Mouse (Mus musculus) MEL (cell line): Measurements from ENCODE around the gene Rprd1b. TPM values are rescaled to one million over a fixed set of nuclear protein-coding genes. Genes with fewer than 3 reads are reported as not detected.

Experiments used
- DNase-seq: peaks from one replicate; pipeline ENCODE4 v3.0.0; 2011; ENCODE audit warnings: low read depth, low spot score
- H3K27ac ChIP-seq: 2 replicates; pipeline ENCODE4 v1.5.1; 2012; ENCODE audit warnings: low read depth, mild to moderate bottlenecking, control low read depth, low read length, moderate library complexity; ENCODE audit not compliant: control insufficient read depth
- H3K27me3 ChIP-seq, 2 experiments: fragments of 150-350 bp in 1 of 2; sonication (generic) in 1 of 2; 2 replicates each; pipeline ENCODE4 v1.6.1; 2012; ENCODE audit warnings: low read length in 2 of 2, mild to moderate bottlenecking in 2 of 2, improper control_type of control experiment in 1 of 2, moderate library complexity in 1 of 2; ENCODE audit not compliant: insufficient read depth in 2 of 2, control insufficient read depth in 1 of 2
- H3K36me3 ChIP-seq, 2 experiments: 2 replicates each; pipeline ENCODE4 v1.6.1; 2012 to 2014; ENCODE audit warnings: low read length in 2 of 2, improper control_type of control experiment in 1 of 2, inconsistent platforms in 1 of 2, mild to moderate bottlenecking in 1 of 2; ENCODE audit not compliant: insufficient read depth in 2 of 2, control insufficient read depth in 1 of 2
- H3K4me1 ChIP-seq, 2 experiments: fragments of 150-350 bp in 1 of 2; sonication (generic) in 1 of 2; 2 replicates each; pipeline ENCODE4 v1.6.1; 2012; ENCODE audit warnings: low read length in 2 of 2, improper control_type of control experiment in 1 of 2, mild to moderate bottlenecking in 1 of 2; ENCODE audit not compliant: insufficient read depth in 2 of 2, control insufficient read depth in 1 of 2
- H3K4me3 ChIP-seq, 2 experiments: fragments of 150-350 bp in 1 of 2; sonication (generic) in 1 of 2; 2 replicates each; pipeline ENCODE4 v1.5.1; 2012; ENCODE audit warnings: low read depth in 2 of 2, low read length in 2 of 2, mild to moderate bottlenecking in 2 of 2, moderate library complexity in 2 of 2, control low read depth in 1 of 2, improper control_type of control experiment in 1 of 2; ENCODE audit not compliant: control insufficient read depth in 1 of 2, insufficient read depth in 1 of 2
- H3K79me2 ChIP-seq: 2 replicates; pipeline ENCODE4 v1.6.1; 2012; ENCODE audit warnings: mild to moderate bottlenecking, low read length, moderate library complexity; ENCODE audit not compliant: control insufficient read depth, poor library complexity, insufficient read depth
- H3K9ac ChIP-seq: 2 replicates; pipeline ENCODE4 v1.6.1; 2012; ENCODE audit warnings: low read depth, mild to moderate bottlenecking, control low read depth, low read length, moderate library complexity; ENCODE audit not compliant: control insufficient read depth, poor library complexity, severe bottlenecking
- H3K9me3 ChIP-seq: fragments of 150-350 bp; sonication (generic); replicated peaks from 2 replicates; pipeline ENCODE4 v1.6.1; 2012; ENCODE audit warnings: mild to moderate bottlenecking, low read length, improper control_type of control experiment, moderate library complexity; ENCODE audit not compliant: insufficient read depth
- BHLHE40 ChIP-seq: IDR thresholded peaks from 2 replicates; pipeline ENCODE4 v1.6.1; 2012; ENCODE audit warnings: low read depth, mild to moderate bottlenecking, inconsistent platforms, low read length, improper control_type of control experiment, borderline replicate concordance
- CHD1 ChIP-seq: IDR thresholded peaks from 2 replicates; pipeline ENCODE4 v1.6.1; 2012; ENCODE audit warnings: low read depth, mild to moderate bottlenecking, inconsistent platforms, low read length, improper control_type of control experiment
- CTCF ChIP-seq, 3 experiments: IDR thresholded peaks in 2 of 3; conservative IDR thresholded peaks in 1 of 3; 2 replicates each; pipeline ENCODE4 v1.5.1; 2011 to 2012; ENCODE audit warnings: low read length in 3 of 3, low read depth in 2 of 3, mild to moderate bottlenecking in 2 of 3, improper control_type of control experiment in 1 of 3, inconsistent platforms in 1 of 3, mixed read lengths in 1 of 3, moderate library complexity in 1 of 3; ENCODE audit not compliant: control insufficient read depth in 1 of 3, insufficient read depth in 1 of 3, poor library complexity in 1 of 3, severe bottlenecking in 1 of 3
- ELF1 ChIP-seq: IDR thresholded peaks from 2 replicates; pipeline ENCODE4 v1.6.1; 2014; ENCODE audit warnings: low read depth, mild to moderate bottlenecking, inconsistent platforms, low read length, improper control_type of control experiment, moderate library complexity
- ETS1 ChIP-seq: IDR thresholded peaks from 2 replicates; pipeline ENCODE4 v1.6.1; 2012; ENCODE audit warnings: low read depth, mild to moderate bottlenecking, inconsistent platforms, low read length, improper control_type of control experiment, moderate library complexity
- JUND ChIP-seq: IDR thresholded peaks from 2 replicates; pipeline ENCODE4 v1.6.1; 2011; ENCODE audit warnings: low read depth, mild to moderate bottlenecking, improper control_type of control experiment, low read length
- MEF2A ChIP-seq: IDR thresholded peaks from 2 replicates; pipeline ENCODE4 v1.6.1; 2014; ENCODE audit warnings: low read depth, mild to moderate bottlenecking, inconsistent platforms, low read length, improper control_type of control experiment; ENCODE audit not compliant: poor library complexity, insufficient replicate concordance, severe bottlenecking; ENCODE audit errors: extremely low read depth
- MYB ChIP-seq: IDR thresholded peaks from 2 replicates; pipeline ENCODE4 v1.6.1; 2011; ENCODE audit warnings: mild to moderate bottlenecking, low read depth, low read length, improper control_type of control experiment
- MYC ChIP-seq: IDR thresholded peaks from 2 replicates; pipeline ENCODE4 v1.6.1; 2011; ENCODE audit warnings: low read depth, mild to moderate bottlenecking, low read length, improper control_type of control experiment, moderate library complexity
- POLR2A ChIP-seq, 2 experiments: IDR thresholded peaks; 2 replicates each; pipeline ENCODE4 v1.6.1; 2011 to 2012; ENCODE audit warnings: low read length in 2 of 2, mild to moderate bottlenecking in 2 of 2, control low read depth in 1 of 2, improper control_type of control experiment in 1 of 2, low read depth in 1 of 2, moderate library complexity in 1 of 2; ENCODE audit not compliant: control insufficient read depth in 1 of 2, insufficient read depth in 1 of 2, poor library complexity in 1 of 2
- POLR2AphosphoS2 ChIP-seq: IDR thresholded peaks from 2 replicates; pipeline ENCODE4 v1.6.1; 2011; ENCODE audit warnings: low read length, improper control_type of control experiment
- SIN3A ChIP-seq: IDR thresholded peaks from 2 replicates; pipeline ENCODE4 v1.6.1; 2012; ENCODE audit warnings: low read length, improper control_type of control experiment, inconsistent platforms
- SMC3 ChIP-seq: IDR thresholded peaks from 2 replicates; pipeline ENCODE4 v1.6.1; 2011; ENCODE audit warnings: low read depth, low read length, improper control_type of control experiment
- TAL1 ChIP-seq: IDR thresholded peaks from 2 replicates; pipeline ENCODE4 v1.6.1; 2012; ENCODE audit warnings: mild to moderate bottlenecking, inconsistent platforms, low read length, moderate library complexity, mixed read lengths
- USF1 ChIP-seq: IDR thresholded peaks from 2 replicates; pipeline ENCODE4 v1.6.1; 2014; ENCODE audit warnings: low read depth, mild to moderate bottlenecking, inconsistent platforms, low read length, improper control_type of control experiment, moderate library complexity
- ZKSCAN1 ChIP-seq: IDR thresholded peaks from 2 replicates; pipeline ENCODE4 v1.6.1; 2012; ENCODE audit warnings: low read depth, mild to moderate bottlenecking, inconsistent platforms, low read length, improper control_type of control experiment, moderate library complexity
- ZNF384 ChIP-seq: IDR thresholded peaks from 2 replicates; pipeline ENCODE4 v1.6.1; 2012; ENCODE audit warnings: low read depth, mild to moderate bottlenecking, inconsistent platforms, low read length, improper control_type of control experiment
- polyA plus RNA-seq, 2 experiments: library from polyadenylated mRNA; stranded (reverse) in 1 of 2; unstranded in 1 of 2; fragments of >175 nt in 1 of 2; fragments of >200 nt in 1 of 2; gene quantifications; 2 replicates each; pipeline versions ENCODE4 v1.2.1 to v1.2.4; 2012; ENCODE audit warnings: low replicate concordance in 2 of 2, low read depth in 1 of 2; ENCODE audit not compliant: insufficient read length in 2 of 2, insufficient read depth in 1 of 2, missing spikeins in 1 of 2
- total RNA-seq: library from RNA; depleted of rRNA; stranded (reverse); fragments of 300-350 nt; gene quantifications from 2 replicates; pipeline ENCODE4 v1.2.3, GENCODE M21; 2012

The Rprd1b gene
- total and polyA plus RNA-seq, 3 experiments: 14.2 to 35.1 TPM; not detected in 1

DNA sequence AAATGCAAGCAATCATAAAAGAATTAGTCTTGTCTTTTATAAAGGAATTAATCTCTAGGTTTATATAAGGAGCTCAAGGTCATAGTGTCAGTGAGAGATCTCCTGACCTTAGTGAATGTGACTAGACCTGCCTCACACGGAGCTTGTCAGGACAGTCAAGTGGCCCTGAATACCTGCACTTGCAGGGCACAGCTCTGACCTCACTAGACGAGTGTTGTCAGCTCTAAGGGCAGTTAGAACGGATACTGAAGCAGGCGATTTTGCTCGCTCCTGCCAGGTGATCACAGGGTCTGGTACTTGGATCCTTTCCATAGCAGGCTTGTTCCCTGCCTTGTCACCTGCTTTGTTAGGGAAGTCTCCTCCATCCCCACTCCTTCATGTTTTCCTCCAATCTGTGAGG is 36.8 kb downstream of the Rprd1b start:
- H3K36me3 ChIP-seq: peaks cover 10 to 15% of the 10 kb centered on the region in 2 experiments
- H3K27ac ChIP-seq: no peak overlapping the region
- no peak for DNase-seq
- H3K79me2 ChIP-seq: no peaks in the 10 kb centered on the region
- H3K9me3 ChIP-seq: no peaks in the 10 kb centered on the region
- TF ChIP-seq ELF1: no peak
- no peaks in the 10 kb centered on the region for H3K27me3 ChIP-seq
- H3K4me1 ChIP-seq: peaks cover 0 to 5% of the 10 kb centered on the region in 2 experiments; a peak in 2 of 4 replicates
- H3K4me3 ChIP-seq: no peak overlapping the region
- no peak overlapping the region for H3K9ac ChIP-seq

DNA sequence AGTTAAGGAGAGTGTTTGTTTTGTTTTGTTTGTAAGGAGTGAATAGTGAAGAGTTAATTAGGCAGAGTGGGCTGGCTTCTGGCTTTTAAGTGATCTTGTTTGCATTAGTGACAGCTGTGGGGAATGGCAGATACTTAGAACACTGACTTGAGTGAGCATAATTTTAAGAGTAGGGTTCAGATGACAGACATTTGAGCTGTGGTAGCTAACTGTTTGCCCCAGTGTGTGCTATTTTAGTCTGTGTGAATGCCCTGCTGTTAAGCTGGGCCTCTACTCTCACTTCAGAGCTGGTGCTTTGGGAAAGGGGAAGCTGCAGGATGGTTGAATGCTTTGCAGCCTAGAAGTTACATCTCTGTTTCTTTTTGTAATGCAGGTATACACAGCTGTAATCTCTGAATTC is 38.2 kb downstream of the Rprd1b start:
- Histone ChIP-seq H3K9me3 (no peaks in the 10 kb centered on the region), H3K4me1 (peaks cover 0 to 5% of the 10 kb centered on the region in 2 experiments; a peak in 2 of 4 replicates), H3K4me3 (no peak overlapping the region), H3K36me3 (peaks cover 10 to 15% of the 10 kb centered on the region in 2 experiments), H3K27ac (no peak overlapping the region), H3K9ac (no peak overlapping the region), H3K79me2 (no peaks in the 10 kb centered on the region), H3K27me3 (no peaks in the 10 kb centered on the region)
- no peak for DNase-seq
- TF ChIP-seq POLR2A (IDR thresholded peaks at IDR 0.05; ENCODE audit: control insufficient read depth in 1 of 2, insufficient read depth in 1 of 2, low read depth in 1 of 2, low read length in 2 of 2, poor library complexity in 1 of 2): no peak
- no peak for TF ChIP-seq MYC
- no peak for TF ChIP-seq TAL1
- TF ChIP-seq ZNF384: no peak
- no peak for TF ChIP-seq BHLHE40
- TF ChIP-seq CTCF (IDR thresholded peaks at IDR 0.05 in 2 of 3, conservative IDR thresholded peaks at IDR 0.05 in 1 of 3; ENCODE audit: control insufficient read depth in 1 of 3, insufficient read depth in 1 of 3, low read depth in 2 of 3, low read length in 3 of 3, poor library complexity in 1 of 3, severe bottlenecking in 1 of 3): no peak

DNA sequence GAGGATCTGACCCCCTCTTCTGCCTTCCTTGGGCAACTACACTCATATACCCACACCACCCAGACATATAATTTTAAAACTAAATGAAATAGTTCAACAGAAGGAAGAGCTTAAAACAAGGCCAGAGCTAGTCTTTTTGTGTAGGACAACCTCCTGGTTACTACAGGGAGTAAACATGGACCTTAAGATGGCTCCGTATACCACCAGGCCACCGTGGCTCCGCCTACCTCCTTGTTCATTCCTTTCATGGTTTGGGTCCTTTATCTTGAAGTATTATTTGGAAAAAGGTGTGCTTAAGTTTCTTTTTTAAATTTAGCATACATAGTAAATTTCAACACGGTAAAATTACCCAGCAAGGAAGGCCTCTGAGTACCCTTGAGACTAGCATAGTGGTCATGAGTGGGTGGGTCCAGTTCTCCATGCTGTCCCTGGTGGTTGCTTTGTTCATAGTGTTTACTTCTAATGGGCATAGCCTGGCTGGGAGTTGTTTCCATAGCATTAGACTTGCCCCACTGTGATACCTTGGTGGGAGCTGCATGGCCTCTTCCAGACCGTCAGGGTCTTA is 39.0 kb downstream of the Rprd1b start:
- no peaks in the 10 kb centered on the region for H3K79me2 ChIP-seq
- no peak overlapping the region for H3K4me3 ChIP-seq
- TF ChIP-seq CHD1 (no peak), ETS1 (no peak), SMC3 (no peak), MEF2A (no peak), POLR2AphosphoS2 (no peak), JUND (no peak), BHLHE40 (no peak), SIN3A (no peak), USF1 (no peak), ZKSCAN1 (no peak), ELF1 (no peak), MYB (no peak)

More for the DNA sequence above, 39.0 kb downstream of the Rprd1b start:
- H3K9me3 ChIP-seq: no peaks in the 10 kb centered on the region
- H3K27ac ChIP-seq: no peak overlapping the region
- H3K9ac ChIP-seq: no peak overlapping the region
- peaks cover 10 to 12% of the 10 kb centered on the region in 2 experiments for H3K36me3 ChIP-seq
- no peaks in the 10 kb centered on the region for H3K27me3 ChIP-seq
- DNase-seq: no peak
- H3K4me1 ChIP-seq: peaks cover 0 to 5% of the 10 kb centered on the region in 2 experiments; a peak in 2 of 4 replicates
